23 mouse cellular contexts compared by ENCODE assay signal in genomic region chr8:108733385-108733784, GRCm38 (mm10).
DNase-seq lines count a peak whose midpoint lies in the region; ATAC-seq and TF ChIP-seq lines count a peak whose summit lies in the region.
"Had no signal": no experiment of that assay in that cellular context is flagged by ENCODE, and none has a peak within 500 bp of the region (broad histone marks: within the 10 kb centered on the region; RNA-seq: fewer than 3 reads in every experiment).

No protein-coding gene starts in this region.

- H3K4me1 ChIP-seq in kidney, embryonic 14.5 days (ENCODE audit: control insufficient read depth, insufficient read depth, low read length) = peaks cover 77% of the 10 kb centered on the region
- H3K4me1 ChIP-seq in midbrain, postnatal 0 days (ENCODE audit: insufficient read depth, low read length) = peaks cover 23% of the 10 kb centered on the region; the same call in 1 of the 2 replicates
- peaks cover 91% of the 10 kb centered on the region for H3K4me1 ChIP-seq in midbrain, embryonic 15.5 days
- peaks cover 87% of the 10 kb centered on the region for H3K4me1 ChIP-seq in limb, embryonic 12.5 days (replicated peaks)

- peak overlapping the region; percentile 43; the same call in 1 of the 2 replicates for H3K27ac ChIP-seq in kidney, embryonic 14.5 days (ENCODE audit: low read depth, low read length)
- no peak overlapping the region for H3K27ac ChIP-seq in midbrain, postnatal 0 days (ENCODE audit: low read depth, low read length)
- no peak overlapping the region for H3K27ac ChIP-seq in midbrain, embryonic 15.5 days
- peak overlapping the region; percentile 62 for H3K27ac ChIP-seq in limb, embryonic 12.5 days
- H3K27ac ChIP-seq: heart, adult 2 months; heart, embryonic 13.5 days; hindbrain, embryonic 12.5 days; liver, embryonic 13.5 days had no signal

- no peak overlapping the region for H3K4me2 ChIP-seq in kidney, embryonic 14.5 days (replicated peaks; ENCODE audit: low read depth, low read length)
- 0 out of 2 replicates have a peak overlapping the region, but pooled peaks have one; percentile 0 for H3K4me2 ChIP-seq in midbrain, postnatal 0 days (ENCODE audit: low read depth, low read length, poor library complexity, severe bottlenecking)
- H3K4me2 ChIP-seq in midbrain, embryonic 15.5 days = no peak overlapping the region
- no peak overlapping the region for H3K4me2 ChIP-seq in limb, embryonic 12.5 days
- H3K4me2 ChIP-seq: heart, embryonic 13.5 days; liver, embryonic 13.5 days; midbrain, embryonic 12.5 days had no signal

- H3K36me3 ChIP-seq in kidney, embryonic 14.5 days (ENCODE audit: control insufficient read depth, insufficient read depth, low read length) = no peaks in the 10 kb centered on the region
- H3K36me3 ChIP-seq in midbrain, postnatal 0 days (ENCODE audit: insufficient read depth, low read length) = no peaks in the 10 kb centered on the region
- H3K36me3 ChIP-seq in midbrain, embryonic 15.5 days (replicated peaks) = no peaks in the 10 kb centered on the region
- no peaks in the 10 kb centered on the region for H3K36me3 ChIP-seq in limb, embryonic 12.5 days
- H3K36me3 ChIP-seq: heart, embryonic 13.5 days; hindbrain, embryonic 12.5 days; liver, embryonic 13.5 days; midbrain, embryonic 12.5 days had no signal

- DNase-seq in kidney, adult 11 months = no peak
- no peak for DNase-seq in midbrain, postnatal 0 days (ENCODE audit: low spot score)
- DNase-seq in ZHBTc4 (ENCODE audit: low read depth, low spot score) = peak; percentile 46
- DNase-seq in MN1 (ENCODE audit: low spot score) = no peak
- DNase-seq: adrenal gland, postnatal 25 days; B cell, adult 2 months; cerebellum, adult 8-10 months; gastrocnemius, postnatal 25 days; heart, adult 2 months; heart, postnatal 14 days; kidney, postnatal 14 days; left cerebral cortex, postnatal 4 days; liver, embryonic 13.5 days; lung, adult 2 months; lung, postnatal 14 days; thymus, postnatal 25 days had no signal

- no peak for TF ChIP-seq CTCF in midbrain, postnatal 0 days (IDR thresholded peaks at IDR 0.05)

- H3K4me3 ChIP-seq in kidney, embryonic 14.5 days (ENCODE audit: low read length) = no peak overlapping the region
- no peak overlapping the region for H3K4me3 ChIP-seq in midbrain, postnatal 0 days (ENCODE audit: low read depth, low read length)
- H3K4me3 ChIP-seq in midbrain, embryonic 15.5 days = no peak overlapping the region
- H3K4me3 ChIP-seq in limb, embryonic 12.5 days (replicated peaks) = no peak overlapping the region
- H3K4me3 ChIP-seq: heart, adult 2 months; heart, embryonic 13.5 days; hindbrain, embryonic 12.5 days; liver, embryonic 13.5 days; midbrain, embryonic 12.5 days had no signal

- no peaks in the 10 kb centered on the region for H3K9me3 ChIP-seq in kidney, embryonic 14.5 days (ENCODE audit: control insufficient read depth, low read length)
- no peaks in the 10 kb centered on the region for H3K9me3 ChIP-seq in midbrain, postnatal 0 days (ENCODE audit: low read length)
- H3K9me3 ChIP-seq in midbrain, embryonic 15.5 days = no peaks in the 10 kb centered on the region
- no peaks in the 10 kb centered on the region for H3K9me3 ChIP-seq in limb, embryonic 12.5 days
- H3K9me3 ChIP-seq: heart, embryonic 13.5 days; hindbrain, embryonic 12.5 days; liver, embryonic 13.5 days; midbrain, embryonic 12.5 days had no signal

- H3K9ac ChIP-seq in kidney, embryonic 14.5 days (ENCODE audit: low read depth, low read length) = no peak overlapping the region
- H3K9ac ChIP-seq in midbrain, postnatal 0 days (replicated peaks; ENCODE audit: low read length, poor library complexity, severe bottlenecking) = no peak overlapping the region
- H3K9ac ChIP-seq in midbrain, embryonic 15.5 days = no peak overlapping the region
- no peak overlapping the region for H3K9ac ChIP-seq in limb, embryonic 12.5 days (replicated peaks)
- H3K9ac ChIP-seq: heart, embryonic 13.5 days; hindbrain, embryonic 12.5 days; liver, embryonic 13.5 days; midbrain, embryonic 12.5 days had no signal

- no peaks in the 10 kb centered on the region for H3K27me3 ChIP-seq in kidney, embryonic 14.5 days (ENCODE audit: control insufficient read depth, insufficient read depth, low read length)
- no peaks in the 10 kb centered on the region for H3K27me3 ChIP-seq in midbrain, postnatal 0 days (ENCODE audit: insufficient read depth, low read length)
- H3K27me3 ChIP-seq in midbrain, embryonic 15.5 days (replicated peaks) = no peaks in the 10 kb centered on the region
- no peaks in the 10 kb centered on the region for H3K27me3 ChIP-seq in limb, embryonic 12.5 days
- H3K27me3 ChIP-seq: CH12.LX; heart, embryonic 13.5 days; liver, embryonic 13.5 days; midbrain, embryonic 12.5 days had no signal

- no peak for ATAC-seq in kidney, embryonic 14.5 days (ENCODE audit: low FRiP score, low TSS enrichment)
- no peak for ATAC-seq in midbrain, postnatal 0 days (ENCODE audit: low FRiP score)
- ATAC-seq in midbrain, embryonic 15.5 days (replicated peaks) = no peak
- ATAC-seq in limb, embryonic 12.5 days (ENCODE audit: insufficient number of reproducible peaks, insufficient read depth, low FRiP score, low TSS enrichment, low read depth) = no peak

- WGBS in kidney, embryonic 14.5 days = 58% methylated on average over 5 of the region's 5 CpGs
- WGBS in midbrain, postnatal 0 days = 65% methylated on average over 5 of the region's 5 CpGs
- WGBS in midbrain, embryonic 15.5 days = 64% methylated on average over 5 of the region's 5 CpGs
- 30% methylated on average over 5 of the region's 5 CpGs for WGBS in limb, embryonic 12.5 days

Comparison
In these comparisons a context has a peak if more than half of its experiments do, and no peak if none do; other contexts are left out.
1. H3K27ac ChIP-seq: peak in kidney, embryonic 14.5 days (single experiment) and limb, embryonic 12.5 days (single experiment); none in midbrain, postnatal 0 days (single experiment) and midbrain, embryonic 15.5 days (single experiment).